Mouse (Mus musculus) liver, embryonic 14.5 days (tissue): Measurements from ENCODE around the gene Iqch. TPM values are rescaled to one million over a fixed set of nuclear protein-coding genes. Genes with fewer than 3 reads are reported as not detected.

Experiments
- ATAC-seq: fragments of 200-750 bp; cut with Nextera tagmentation; 2 replicates; pipeline ENCODE4 v1.8.0; 2017; ENCODE audit warnings: moderate number of reproducible peaks, mild to moderate bottlenecking, moderate library complexity; ENCODE audit not compliant: insufficient read depth
- DNase-seq, 3 experiments: peaks; one replicate each; pipeline ENCODE4 v3.0.0-alpha.2; 2012 to 2013; ENCODE audit warnings: low read depth in 3 of 3, low spot score in 3 of 3
- H3K27ac ChIP-seq: fragments of 300-500 bp; sonication (generic); 2 replicates; pipeline ENCODE4 v1.5.1; 2014; ENCODE audit warnings: moderate library complexity, mild to moderate bottlenecking, control low read depth, inconsistent platforms
- H3K27me3 ChIP-seq: fragments of 300-500 bp; sonication (generic); 2 replicates; pipeline ENCODE4 v1.6.1; 2014; ENCODE audit warnings: mild to moderate bottlenecking, low read length, moderate library complexity; ENCODE audit not compliant: control insufficient read depth, insufficient read depth
- H3K36me3 ChIP-seq: fragments of 300-500 bp; sonication (generic); replicated peaks from 2 replicates; pipeline ENCODE4 v1.6.1; 2014; ENCODE audit warnings: low read depth; ENCODE audit not compliant: control insufficient read depth, insufficient read depth
- H3K4me1 ChIP-seq, 2 experiments: fragments of 200-500 bp in 1 of 2; fragments of 300-500 bp in 1 of 2; sonication (generic) in 1 of 2; replicated peaks; 2 replicates each; pipeline ENCODE4 v1.6.1; 2012 to 2014; ENCODE audit warnings: antibody characterized with exemption in 1 of 2, inconsistent platforms in 1 of 2, low read length in 1 of 2; ENCODE audit not compliant: control insufficient read depth in 2 of 2, insufficient read depth in 2 of 2
- H3K4me2 ChIP-seq: fragments of 300-500 bp; sonication (generic); 2 replicates; pipeline ENCODE4 v1.6.1; 2014; ENCODE audit warnings: low read depth, mild to moderate bottlenecking, control low read depth, moderate library complexity
- H3K4me3 ChIP-seq, 2 experiments: fragments of 200-500 bp in 1 of 2; fragments of 300-500 bp in 1 of 2; sonication (generic) in 1 of 2; 2 replicates each; pipeline ENCODE4 v1.5.1; 2012 to 2014; ENCODE audit warnings: low read depth in 2 of 2, low read length in 2 of 2, mild to moderate bottlenecking in 2 of 2, control low read depth in 1 of 2, inconsistent platforms in 1 of 2, moderate library complexity in 1 of 2; ENCODE audit not compliant: insufficient read depth in 1 of 2
- H3K9ac ChIP-seq: fragments of 300-500 bp; sonication (generic); replicated peaks from 2 replicates; pipeline ENCODE4 v1.6.1; 2014; ENCODE audit warnings: mild to moderate bottlenecking, control low read depth, moderate library complexity
- H3K9me3 ChIP-seq: fragments of 300-500 bp; sonication (generic); 2 replicates; pipeline ENCODE4 v1.6.1; 2016; ENCODE audit warnings: low read length, mixed read lengths; ENCODE audit not compliant: control insufficient read depth
- CTCF ChIP-seq: IDR thresholded peaks from 2 replicates; pipeline ENCODE4 v1.5.1; 2016; ENCODE audit warnings: antibody characterized with exemption, low read depth, control low read depth
- EP300 ChIP-seq: IDR thresholded peaks from 2 replicates; pipeline ENCODE4 v1.6.1; 2016; ENCODE audit warnings: antibody characterized with exemption, low read depth
- WGBS: fragments of 180-500 bp; shearing (Covaris S2); extraction: QIAGEN DNeasy Blood & Tissue Kit; methylation state at CpG from one replicate; pipeline ENCODE4 v1.1.7; 2014; ENCODE audit not compliant: insufficient replicate concordance; 5-methylcytosine and 5-hydroxymethylcytosine counted together
- polyA plus RNA-seq, 2 experiments: library from polyadenylated mRNA; depleted of rRNA in 1 of 2; stranded (reverse) in 1 of 2; unstranded in 1 of 2; fragments of >200 nt; fragmentation: Nextera tagmentation in 1 of 2; extraction: Ambion mirVana in 1 of 2; gene quantifications; 2 replicates each; pipeline versions ENCODE4 v1.2.1 to v1.2.3; 2012 to 2014

Iqch gene
- polyA plus RNA-seq, 2 experiments = not detected

DNA sequence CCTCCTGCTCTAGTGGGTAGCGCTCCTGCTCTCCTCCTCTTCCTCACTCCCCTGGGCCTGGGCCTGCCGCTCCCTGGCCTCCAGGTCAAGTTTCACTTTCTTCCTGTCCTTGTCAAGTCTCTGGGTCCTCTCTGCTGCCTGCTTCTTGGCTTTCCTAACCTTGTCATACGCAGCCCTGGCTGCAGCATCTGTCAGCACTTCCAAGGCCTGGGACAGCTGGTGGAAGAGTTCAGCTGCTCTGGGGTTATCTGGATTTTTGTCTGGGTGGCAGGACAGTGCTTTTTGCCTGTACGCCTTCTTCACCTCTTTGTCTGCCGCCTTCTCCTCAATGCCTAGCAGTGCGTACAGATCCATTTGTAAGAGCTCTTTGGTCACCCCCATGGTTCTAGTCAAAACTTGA lies 158.6 kb downstream of the Iqch start:
- Histone ChIP-seq H3K27me3 (no peaks in the 10 kb centered on the region), H3K4me3 (no peak overlapping the region), H3K9me3 (no peaks in the 10 kb centered on the region), H3K4me1 (no peaks in the 10 kb centered on the region), H3K4me2 (no peak overlapping the region), H3K27ac (no peak overlapping the region), H3K36me3 (no peaks in the 10 kb centered on the region), H3K9ac (no peak overlapping the region)
- no peak for ATAC-seq
- TF ChIP-seq CTCF (no peak), EP300 (no peak)
- no peak for DNase-seq
- WGBS = 74% methylated on average over 6 of the region's 6 CpGs

DNA sequence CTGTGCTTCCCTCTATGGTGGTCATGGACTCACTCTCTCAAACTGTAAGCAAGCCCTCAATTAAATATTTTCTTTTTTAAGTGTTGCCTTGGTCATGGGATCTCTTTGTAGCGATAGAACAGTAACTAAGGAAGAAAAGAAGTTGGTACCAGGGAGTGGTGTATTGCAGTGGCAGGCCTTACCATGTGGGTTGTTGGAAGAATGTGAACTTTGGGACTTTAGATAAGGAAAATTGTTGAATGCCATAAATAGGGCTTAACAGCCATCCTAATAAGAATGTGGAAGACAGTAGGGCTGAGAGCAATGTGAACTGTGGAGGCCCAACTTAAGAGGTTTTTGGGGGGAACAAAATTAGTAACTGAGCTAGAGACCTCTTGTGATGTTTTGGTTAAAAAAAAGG lies 171.6 kb downstream of the Iqch start:
- ATAC-seq = no peak
- Histone ChIP-seq H3K9me3 (no peaks in the 10 kb centered on the region), H3K9ac (no peak overlapping the region)

DNA sequence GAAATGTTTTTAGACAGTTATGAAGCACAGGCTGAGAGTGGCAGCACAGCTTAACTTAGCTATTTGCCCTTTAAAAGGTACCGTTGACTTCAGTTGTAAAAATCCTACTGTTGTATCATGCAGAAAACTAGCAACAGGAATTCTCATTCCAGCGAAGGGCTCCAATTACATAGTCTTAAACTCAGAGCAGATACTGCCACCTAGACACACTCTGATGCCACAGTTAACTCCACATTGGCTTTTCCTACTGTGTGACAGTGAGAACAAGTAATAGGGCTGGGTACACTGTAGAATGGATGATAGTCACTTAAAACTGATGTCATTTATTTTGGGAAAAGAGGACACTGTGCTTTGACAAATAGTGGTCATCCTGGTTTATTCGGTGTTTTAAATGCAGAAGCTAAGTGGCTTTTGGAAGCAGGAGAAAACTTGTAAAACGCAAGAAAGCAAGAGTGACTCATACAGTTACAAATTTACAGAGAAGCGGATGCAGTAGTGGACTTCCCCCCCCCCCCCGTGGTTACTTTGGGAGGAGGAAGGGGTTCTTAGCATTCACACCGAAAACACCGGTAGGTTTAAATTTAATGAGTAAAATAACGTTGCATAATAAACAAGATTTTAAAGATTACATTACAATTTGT lies 181.1 kb downstream of the Iqch start:
- WGBS = 48% methylated on average over 9 of the region's 9 CpGs
- no peak overlapping the region for H3K27ac ChIP-seq
- DNase-seq (no peak), ATAC-seq (no peak)
- H3K36me3 ChIP-seq = no peaks in the 10 kb centered on the region
- TF ChIP-seq CTCF (no peak), EP300 (no peak)
- no peaks in the 10 kb centered on the region for H3K27me3 ChIP-seq
- H3K9me3 ChIP-seq = no peaks in the 10 kb centered on the region
- no peak overlapping the region for H3K4me2 ChIP-seq
- no peak overlapping the region for H3K4me3 ChIP-seq
- H3K4me1 ChIP-seq = no peaks in the 10 kb centered on the region
- no peak overlapping the region for H3K9ac ChIP-seq

More for the DNA sequence above, 171.6 kb downstream of the Iqch start:
- no peak overlapping the region for H3K4me3 ChIP-seq
- no peaks in the 10 kb centered on the region for H3K36me3 ChIP-seq
- no peak overlapping the region for H3K4me2 ChIP-seq
- H3K27me3 ChIP-seq = no peaks in the 10 kb centered on the region
- TF ChIP-seq EP300 (no peak), CTCF (no peak)
- 60% methylated on average over 1 of the region's 1 CpGs for WGBS
- no peak for DNase-seq
- no peaks in the 10 kb centered on the region for H3K4me1 ChIP-seq
- H3K27ac ChIP-seq = no peak overlapping the region

DNA sequence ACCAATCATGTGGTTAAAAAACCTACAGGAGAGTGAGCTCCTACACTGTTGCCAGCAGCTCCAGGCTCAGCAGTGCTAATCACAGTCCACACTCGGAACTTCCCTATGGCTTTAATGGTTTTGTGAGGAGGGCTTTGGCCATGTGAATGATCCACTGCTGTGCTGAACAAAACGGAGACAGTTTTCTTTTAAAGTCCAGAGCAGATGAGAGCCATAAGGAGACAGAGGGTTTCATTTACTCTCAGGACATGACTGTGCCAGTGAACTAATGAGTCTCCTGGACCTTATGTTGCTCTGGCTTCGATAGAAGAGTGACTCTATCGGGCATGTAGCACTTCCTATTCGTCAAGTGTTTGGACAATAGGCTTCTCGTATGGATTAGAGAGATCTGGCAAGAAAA lies 181.9 kb downstream of the Iqch start:
- Histone ChIP-seq H3K4me2 (no peak overlapping the region), H3K9ac (no peak overlapping the region), H3K9me3 (no peaks in the 10 kb centered on the region), H3K27ac (no peak overlapping the region), H3K36me3 (no peaks in the 10 kb centered on the region), H3K4me1 (no peaks in the 10 kb centered on the region), H3K27me3 (no peaks in the 10 kb centered on the region), H3K4me3 (no peak overlapping the region)
- TF ChIP-seq CTCF (no peak), EP300 (no peak)
- ATAC-seq (no peak), DNase-seq (no peak)
- WGBS = 55% methylated on average over 6 of the region's 6 CpGs

DNA sequence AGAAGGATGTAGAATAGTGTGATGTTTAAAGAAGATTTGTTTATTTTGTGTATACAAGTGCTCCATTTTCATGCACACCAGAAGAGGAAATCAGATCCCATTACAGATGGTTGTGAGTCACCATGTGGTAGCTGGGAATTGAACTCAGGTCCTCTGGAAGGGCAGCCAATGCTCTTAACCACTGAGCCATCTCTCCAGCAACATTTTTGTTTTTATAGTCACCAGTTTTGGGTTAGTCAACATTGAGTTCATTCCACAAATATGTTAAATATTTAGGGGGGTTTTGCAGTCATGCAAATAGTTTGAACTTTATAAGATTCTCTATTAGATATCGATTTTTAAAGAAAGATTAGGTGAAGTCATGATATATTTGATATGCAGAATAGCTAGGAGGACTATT lies 202.1 kb downstream of the Iqch start:
- ATAC-seq (no peak), DNase-seq (no peak)
- TF ChIP-seq EP300 = no peak
- no peak for TF ChIP-seq CTCF
- H3K4me1 ChIP-seq = peaks cover 6 to 9% of the 10 kb centered on the region in 2 experiments
- H3K27me3 ChIP-seq = no peaks in the 10 kb centered on the region
- H3K4me2 ChIP-seq = no peak overlapping the region
- no peak overlapping the region for H3K27ac ChIP-seq
- no peaks in the 10 kb centered on the region for H3K36me3 ChIP-seq
- H3K4me3 ChIP-seq = no peak overlapping the region
- no peak overlapping the region for H3K9ac ChIP-seq
- WGBS = 73% methylated on average over 1 of the region's 1 CpGs
- H3K9me3 ChIP-seq = no peaks in the 10 kb centered on the region
